Mouse (Mus musculus) sigmoid colon, adult 10 weeks (tissue): ENCODE results near the gene Kbtbd7. TPM values are rescaled to one million over a fixed set of nuclear protein-coding genes. Genes with fewer than 3 reads are reported as not detected.

Source experiments
- polyA plus RNA-seq: library from polyadenylated mRNA; stranded (reverse); fragments of 350-450 nt; fragmentation: Illumina TruSeq; extraction: RNeasy Lipid Tissue Mini Kit (QIAGEN cat#74804); gene quantifications from one replicate; pipeline ENCODE4 v1.2.3, GENCODE M21; 2014; ENCODE audit warnings: low read depth, low replicate concordance

The Kbtbd7 gene
- 32.7 TPM for polyA plus RNA-seq

GRCm38 (mm10) chr14:79425979-79426729 lies at the start of gene Kbtbd7:
Gene Kbtbd7, plus strand, starts transcription at chr14:79426511.

GRCm38 (mm10) chr14:79390265-79390926 lies 35.9 kb upstream of the Kbtbd7 start, which contains the start of gene Naa16:
Gene Naa16, minus strand, starts transcription at chr14:79390778.

GRCm38 (mm10) chr14:79397321-79398122 lies 28.8 kb upstream of the Kbtbd7 start, which contains the start of gene Mtrf1:
Gene Mtrf1, plus strand, starts transcription at chr14:79397772.

GRCm38 (mm10) chr14:79451681-79452590 lies 25.6 kb downstream of the Kbtbd7 start, which contains the start of gene Kbtbd6:
Gene Kbtbd6, plus strand, starts transcription at chr14:79451835.

Other genes with a start within 250 kb of the Kbtbd7 start
- gene Zfp957, start 179.1 kb upstream of the Kbtbd7 start, polyA plus RNA-seq = not detected
- gene Rgcc, start 124.9 kb upstream of the Kbtbd7 start, polyA plus RNA-seq = 9.7 TPM
- gene Naa16, start 35.7 kb upstream of the Kbtbd7 start, polyA plus RNA-seq = 59.5 TPM
- gene Mtrf1, start 28.7 kb upstream of the Kbtbd7 start, polyA plus RNA-seq = 13.4 TPM
- gene Kbtbd6, start 25.3 kb downstream of the Kbtbd7 start, polyA plus RNA-seq = 0.63 TPM
- 160 TPM for gene Elf1, start 54.7 kb downstream of the Kbtbd7 start, polyA plus RNA-seq
- 64.8 TPM for gene Wbp4, start 55.0 kb downstream of the Kbtbd7 start, polyA plus RNA-seq
- 292 TPM for gene Sugt1, start 161.2 kb downstream of the Kbtbd7 start, polyA plus RNA-seq
- gene Cnmd, start 235.7 kb downstream of the Kbtbd7 start, polyA plus RNA-seq = not detected